Mouse (Mus musculus): ENCODE results near the gene Gm5105. TPM values are rescaled to one million over a fixed set of nuclear protein-coding genes. Genes with fewer than 3 reads are reported as not detected.

The Gm5105 gene
- polyA plus RNA-seq (2015; fragmentation: Nextera tagmentation; extraction: Ambion mirVana) = not detected in 2 replicates

- Histone ChIP-seq H3K4me3 (ENCODE audit: low read depth, low read length) (no peak within 1 kb of the TSS), H3K36me3 (ENCODE audit: control insufficient read depth, insufficient read depth) (no peaks in the 10 kb centered on the region), H3K27ac (ENCODE audit: low read length) (no peak within 1 kb of the TSS), H3K4me2 (ENCODE audit: low read depth, low read length) (no peak within 1 kb of the TSS), H3K9me3 (replicated peaks; ENCODE audit: control insufficient read depth, low read length) (no peaks in the 10 kb centered on the region), H3K9ac (ENCODE audit: low read depth, low read length) (no peak within 1 kb of the TSS), H3K4me1 (ENCODE audit: control insufficient read depth, low read depth, low read length) (no peaks in the 10 kb centered on the region), H3K27me3 (ENCODE audit: control insufficient read depth, insufficient read depth, low read depth, low read length) (no peaks in the 10 kb centered on the region)
- ATAC-seq (ENCODE audit: low read depth) = no peak
- WGBS (ENCODE audit: insufficient replicate concordance) = 81% methylated on average over 12 of the region's 12 CpGs
Observed at GRCm38 (mm10) chr3:138067288-138067687, at the start of gene Gm5105. Gene Gm5105, minus strand, starts transcription at chr3:138067388.

DNA sequence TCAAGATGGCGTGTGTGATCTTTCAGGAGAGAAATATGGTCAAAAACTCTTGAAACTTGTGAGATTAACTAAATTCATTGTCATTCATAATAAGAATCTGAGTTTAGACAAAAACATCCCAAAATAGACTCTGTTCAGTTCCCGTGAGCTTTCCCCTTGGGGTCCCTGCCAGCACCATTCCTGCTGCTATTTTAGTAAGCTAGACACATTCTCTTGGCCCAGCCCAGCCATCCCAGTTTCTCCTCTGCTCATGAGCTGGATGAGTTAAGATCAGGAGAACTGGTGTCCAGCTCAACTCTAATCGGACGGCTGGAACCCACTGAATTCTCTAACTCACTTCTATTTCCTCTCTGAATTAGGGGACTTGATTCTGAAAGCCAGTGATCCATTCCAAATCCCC is 49.7 kb upstream of the Gm5105 start:
- no peaks in the 10 kb centered on the region for H3K9me3 ChIP-seq (replicated peaks; ENCODE audit: control insufficient read depth, low read length)
- H3K4me1 ChIP-seq (ENCODE audit: control insufficient read depth, low read depth, low read length) = no peaks in the 10 kb centered on the region
- no peak overlapping the region for H3K27ac ChIP-seq (ENCODE audit: low read length)
- no peak overlapping the region for H3K4me2 ChIP-seq (ENCODE audit: low read depth, low read length)
- no peaks in the 10 kb centered on the region for H3K27me3 ChIP-seq (ENCODE audit: control insufficient read depth, insufficient read depth, low read depth, low read length)
- no peak for ATAC-seq (ENCODE audit: low read depth)
- H3K9ac ChIP-seq (ENCODE audit: low read depth, low read length) = no peak overlapping the region
- H3K4me3 ChIP-seq (ENCODE audit: low read depth, low read length) = no peak overlapping the region
- WGBS (ENCODE audit: insufficient replicate concordance) = 78% methylated on average over 4 of the region's 4 CpGs
- H3K36me3 ChIP-seq (ENCODE audit: control insufficient read depth, insufficient read depth) = no peaks in the 10 kb centered on the region

DNA sequence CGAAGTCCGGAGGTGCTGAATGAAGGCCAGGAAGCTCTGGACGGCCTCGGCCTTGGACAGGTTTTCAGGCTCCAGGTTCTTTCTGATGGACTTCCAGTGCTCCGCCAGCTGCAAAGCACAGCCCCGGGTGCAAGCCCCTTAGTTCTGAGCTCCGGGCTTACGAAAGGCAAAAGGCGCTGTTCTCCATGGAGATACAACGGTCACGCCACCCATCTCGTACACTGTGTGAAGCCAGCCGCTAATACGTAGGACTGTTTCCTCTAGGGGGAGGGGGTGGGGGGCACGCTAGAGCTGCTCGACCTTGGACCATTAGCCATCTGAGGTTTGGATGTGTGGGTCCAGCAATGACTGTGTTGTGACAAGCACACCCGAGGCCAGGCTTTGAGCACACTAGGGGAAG is 46.9 kb upstream of the Gm5105 start:
- ATAC-seq (ENCODE audit: low read depth) = no peak
- H3K9me3 ChIP-seq (replicated peaks; ENCODE audit: control insufficient read depth, low read length) = no peaks in the 10 kb centered on the region
- no peaks in the 10 kb centered on the region for H3K27me3 ChIP-seq (ENCODE audit: control insufficient read depth, insufficient read depth, low read depth, low read length)
- H3K4me2 ChIP-seq (ENCODE audit: low read depth, low read length) = no peak overlapping the region
- no peaks in the 10 kb centered on the region for H3K4me1 ChIP-seq (ENCODE audit: control insufficient read depth, low read depth, low read length)
- no peak overlapping the region for H3K4me3 ChIP-seq (ENCODE audit: low read depth, low read length)
- 72% methylated on average over 17 of the region's 17 CpGs for whole genome bisulfite sequencing (ENCODE audit: insufficient replicate concordance)
- H3K9ac ChIP-seq (ENCODE audit: low read depth, low read length) = no peak overlapping the region
- H3K27ac ChIP-seq (ENCODE audit: low read length) = no peak overlapping the region
- H3K36me3 ChIP-seq (ENCODE audit: control insufficient read depth, insufficient read depth) = no peaks in the 10 kb centered on the region; the same call in 1 of the 2 replicates

GRCm38 (mm10) chr3:138110910-138111782 is 44.0 kb upstream of the Gm5105 start:
- Histone ChIP-seq H3K9ac (ENCODE audit: low read depth, low read length) (no peak overlapping the region), H3K27ac (ENCODE audit: low read length) (no peak overlapping the region), H3K27me3 (ENCODE audit: control insufficient read depth, insufficient read depth, low read depth, low read length) (no peaks in the 10 kb centered on the region), H3K9me3 (replicated peaks; ENCODE audit: control insufficient read depth, low read length) (no peaks in the 10 kb centered on the region), H3K4me2 (ENCODE audit: low read depth, low read length) (no peak overlapping the region), H3K4me1 (ENCODE audit: control insufficient read depth, low read depth, low read length) (no peaks in the 10 kb centered on the region), H3K4me3 (ENCODE audit: low read depth, low read length) (no peak overlapping the region), H3K36me3 (ENCODE audit: control insufficient read depth, insufficient read depth) (no peaks in the 10 kb centered on the region; the same call in 1 of the 2 replicates)
- no peak for ATAC-seq (ENCODE audit: low read depth)
- WGBS (ENCODE audit: insufficient replicate concordance) = 68% methylated on average over 19 of the region's 19 CpGs

DNA sequence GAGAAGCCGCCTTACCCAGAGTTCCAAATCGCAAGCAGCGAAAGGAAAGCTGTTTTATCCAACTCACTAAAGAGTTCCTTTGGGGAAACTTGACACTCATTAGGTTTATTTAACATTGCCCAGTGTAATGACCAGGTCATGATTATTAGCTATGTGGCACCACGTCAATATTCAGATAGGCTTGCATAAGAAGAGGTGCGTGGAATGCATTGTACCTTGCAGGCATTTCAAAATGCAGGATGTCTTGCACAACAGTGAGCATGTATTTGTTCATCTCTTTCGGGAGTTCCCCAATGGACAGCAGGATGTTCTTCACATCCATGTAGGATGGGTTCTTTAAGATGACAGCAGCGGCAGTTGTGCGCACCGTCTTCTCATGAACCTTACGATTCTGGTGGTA is 39.7 kb upstream of the Gm5105 start:
- no peak overlapping the region for H3K27ac ChIP-seq (ENCODE audit: low read length)
- peak; percentile 54 for ATAC-seq (ENCODE audit: low read depth)
- no peaks in the 10 kb centered on the region; the same call in none of the 2 replicates for H3K36me3 ChIP-seq (ENCODE audit: control insufficient read depth, insufficient read depth)
- no peaks in the 10 kb centered on the region for H3K9me3 ChIP-seq (replicated peaks; ENCODE audit: control insufficient read depth, low read length)
- no peak overlapping the region for H3K4me3 ChIP-seq (ENCODE audit: low read depth, low read length)
- WGBS (ENCODE audit: insufficient replicate concordance) = 80% methylated on average over 10 of the region's 10 CpGs
- H3K9ac ChIP-seq (ENCODE audit: low read depth, low read length) = no peak overlapping the region
- no peak overlapping the region for H3K4me2 ChIP-seq (ENCODE audit: low read depth, low read length)
- no peaks in the 10 kb centered on the region for H3K4me1 ChIP-seq (ENCODE audit: control insufficient read depth, low read depth, low read length)
- H3K27me3 ChIP-seq (ENCODE audit: control insufficient read depth, insufficient read depth, low read depth, low read length) = no peaks in the 10 kb centered on the region

GRCm38 (mm10) chr3:138105056-138105455 is 37.9 kb upstream of the Gm5105 start:
- no peak overlapping the region for H3K9ac ChIP-seq (ENCODE audit: low read depth, low read length)
- WGBS (ENCODE audit: insufficient replicate concordance) = 59% methylated on average over 5 of the region's 5 CpGs
- H3K4me2 ChIP-seq (ENCODE audit: low read depth, low read length) = no peak overlapping the region
- H3K4me1 ChIP-seq (ENCODE audit: control insufficient read depth, low read depth, low read length) = no peaks in the 10 kb centered on the region
- no peak overlapping the region for H3K27ac ChIP-seq (ENCODE audit: low read length)
- H3K27me3 ChIP-seq (ENCODE audit: control insufficient read depth, insufficient read depth, low read depth, low read length) = no peaks in the 10 kb centered on the region
- ATAC-seq (ENCODE audit: low read depth) = no peak
- no peak overlapping the region for H3K4me3 ChIP-seq (ENCODE audit: low read depth, low read length)
- H3K9me3 ChIP-seq (replicated peaks; ENCODE audit: control insufficient read depth, low read length) = no peaks in the 10 kb centered on the region
- H3K36me3 ChIP-seq (ENCODE audit: control insufficient read depth, insufficient read depth) = no peaks in the 10 kb centered on the region; the same call in 1 of the 2 replicates

GRCm38 (mm10) chr3:138103690-138104089 is 36.5 kb upstream of the Gm5105 start:
- H3K36me3 ChIP-seq (ENCODE audit: control insufficient read depth, insufficient read depth) = no peaks in the 10 kb centered on the region; the same call in 1 of the 2 replicates
- H3K9ac ChIP-seq (ENCODE audit: low read depth, low read length) = no peak overlapping the region
- H3K4me1 ChIP-seq (ENCODE audit: control insufficient read depth, low read depth, low read length) = no peaks in the 10 kb centered on the region
- ATAC-seq (ENCODE audit: low read depth) = no peak
- no peaks in the 10 kb centered on the region for H3K9me3 ChIP-seq (replicated peaks; ENCODE audit: control insufficient read depth, low read length)
- H3K27ac ChIP-seq (ENCODE audit: low read length) = no peak overlapping the region
- H3K27me3 ChIP-seq (ENCODE audit: control insufficient read depth, insufficient read depth, low read depth, low read length) = no peaks in the 10 kb centered on the region
- no peak overlapping the region for H3K4me2 ChIP-seq (ENCODE audit: low read depth, low read length)
- 64% methylated on average over 4 of the region's 4 CpGs for WGBS (ENCODE audit: insufficient replicate concordance)
- no peak overlapping the region for H3K4me3 ChIP-seq (ENCODE audit: low read depth, low read length)

GRCm38 (mm10) chr3:138101936-138102335 is 34.7 kb upstream of the Gm5105 start:
- Histone ChIP-seq H3K36me3 (ENCODE audit: control insufficient read depth, insufficient read depth) (no peaks in the 10 kb centered on the region; the same call in 1 of the 2 replicates), H3K4me1 (ENCODE audit: control insufficient read depth, low read depth, low read length) (no peaks in the 10 kb centered on the region)
- WGBS (ENCODE audit: insufficient replicate concordance) = 65% methylated on average over 4 of the region's 4 CpGs

GRCm38 (mm10) chr3:138097718-138098117 is 30.5 kb upstream of the Gm5105 start:
- no peaks in the 10 kb centered on the region for H3K9me3 ChIP-seq (replicated peaks; ENCODE audit: control insufficient read depth, low read length)
- H3K4me1 ChIP-seq (ENCODE audit: control insufficient read depth, low read depth, low read length) = no peaks in the 10 kb centered on the region
- ATAC-seq (ENCODE audit: low read depth) = no peak
- no peak overlapping the region for H3K4me3 ChIP-seq (ENCODE audit: low read depth, low read length)
- H3K27me3 ChIP-seq (ENCODE audit: control insufficient read depth, insufficient read depth, low read depth, low read length) = no peaks in the 10 kb centered on the region
- whole genome bisulfite sequencing (ENCODE audit: insufficient replicate concordance) = 50% methylated on average over 1 of the region's 1 CpGs
- no peak overlapping the region for H3K4me2 ChIP-seq (ENCODE audit: low read depth, low read length)
- no peak overlapping the region for H3K27ac ChIP-seq (ENCODE audit: low read length)
- no peak overlapping the region for H3K9ac ChIP-seq (ENCODE audit: low read depth, low read length)
- no peaks in the 10 kb centered on the region for H3K36me3 ChIP-seq (ENCODE audit: control insufficient read depth, insufficient read depth)

More at GRCm38 (mm10) chr3:138101936-138102335, 34.7 kb upstream of the Gm5105 start:
- H3K9me3 ChIP-seq (replicated peaks; ENCODE audit: control insufficient read depth, low read length) = no peaks in the 10 kb centered on the region
- H3K9ac ChIP-seq (ENCODE audit: low read depth, low read length) = no peak overlapping the region
- no peak overlapping the region for H3K27ac ChIP-seq (ENCODE audit: low read length)
- H3K4me3 ChIP-seq (ENCODE audit: low read depth, low read length) = no peak overlapping the region
- H3K27me3 ChIP-seq (ENCODE audit: control insufficient read depth, insufficient read depth, low read depth, low read length) = no peaks in the 10 kb centered on the region
- H3K4me2 ChIP-seq (ENCODE audit: low read depth, low read length) = no peak overlapping the region
- ATAC-seq (ENCODE audit: low read depth) = no peak

All from liver, embryonic 16.5 days (tissue).